Mouse (Mus musculus) embryonic facial prominence, embryonic 12.5 days (tissue): ENCODE measurements around the gene Ubc. TPM values are rescaled to one million over a fixed set of nuclear protein-coding genes. Genes with fewer than 3 reads are reported as not detected.
"Not testable (repeated sequence)": the region's sequence is repeated elsewhere in the genome, so short reads cannot be mapped to it uniquely, and the experiment has no call there.

Experiments used
- ATAC-seq: fragments of 200-750 bp; cut with Nextera tagmentation; 2 replicates; pipeline ENCODE4 v1.8.0; 2017; ENCODE audit not compliant: insufficient number of reproducible peaks, insufficient read depth, low FRiP score, low TSS enrichment
- H3K27ac ChIP-seq: fragments of 300-500 bp; sonication (generic); 2 replicates; pipeline ENCODE4 v1.5.1; 2016; ENCODE audit warnings: mild to moderate bottlenecking
- H3K27me3 ChIP-seq: fragments of 300-500 bp; sonication (generic); 2 replicates; pipeline ENCODE4 v1.6.1; 2016; ENCODE audit warnings: mild to moderate bottlenecking, moderate library complexity
- H3K36me3 ChIP-seq: fragments of 300-500 bp; sonication (generic); 2 replicates; pipeline ENCODE4 v1.6.1; 2016; ENCODE audit warnings: mild to moderate bottlenecking
- H3K4me1 ChIP-seq: fragments of 300-500 bp; sonication (generic); 2 replicates; pipeline ENCODE4 v1.6.1; 2016
- H3K4me2 ChIP-seq: fragments of 300-500 bp; sonication (generic); replicated peaks from 2 replicates; pipeline ENCODE4 v1.6.1; 2016; ENCODE audit warnings: mild to moderate bottlenecking, moderate library complexity
- H3K4me3 ChIP-seq: fragments of 300-500 bp; sonication (generic); 2 replicates; pipeline ENCODE4 v1.5.1; 2016; ENCODE audit warnings: mild to moderate bottlenecking
- H3K9ac ChIP-seq: fragments of 300-500 bp; sonication (generic); 2 replicates; pipeline ENCODE4 v1.6.1; 2016; ENCODE audit warnings: mild to moderate bottlenecking, moderate library complexity
- H3K9me3 ChIP-seq: fragments of 300-500 bp; sonication (generic); 2 replicates; pipeline ENCODE4 v1.6.1; 2016; ENCODE audit warnings: mild to moderate bottlenecking, moderate library complexity
- WGBS: fragments of 180-500 bp; shearing (Covaris S2); methylation state at CpG from one replicate; pipeline ENCODE4 v1.1.7; 2016; 5-methylcytosine and 5-hydroxymethylcytosine counted together
- polyA plus RNA-seq: library from polyadenylated mRNA; unstranded; fragments of >200 nt; fragmentation: Nextera tagmentation; extraction: Ambion mirVana; gene quantifications from 2 replicates; pipeline ENCODE4 v1.2.1, GENCODE M21; 2016

Ubc gene
- polyA plus RNA-seq, 1 experiment from 2014 or later = 1,101 TPM

- H3K9ac ChIP-seq = no peak overlapping the region; the same call in 1 of the 2 replicates
- ATAC-seq = 0 out of 2 replicates have a peak, but pooled peaks have one; percentile 8
- H3K27me3 ChIP-seq = no peaks in the 10 kb centered on the region
Measured at GRCm38 (mm10) chr5:125403481-125404465, 13.8 kb upstream of the Ubc start.

GRCm38 (mm10) chr5:125402991-125403390 lies 13.0 kb upstream of the Ubc start:
- no peak overlapping the region for H3K27ac ChIP-seq
- no peaks in the 10 kb centered on the region for H3K36me3 ChIP-seq
- peaks cover 7% of the 10 kb centered on the region for H3K4me1 ChIP-seq
- WGBS = 48% methylated on average over 6 of the region's 6 CpGs
- H3K27me3 ChIP-seq = no peaks in the 10 kb centered on the region
- H3K4me2 ChIP-seq = no peak overlapping the region
- H3K4me3 ChIP-seq = no peak overlapping the region
- no peak for ATAC-seq
- no peaks in the 10 kb centered on the region for H3K9me3 ChIP-seq
- H3K9ac ChIP-seq = no peak overlapping the region

More at GRCm38 (mm10) chr5:125403481-125404465, 13.8 kb upstream of the Ubc start:
- peak overlapping the region; percentile 57 for H3K4me2 ChIP-seq
- 11% methylated on average over 31 of the region's 31 CpGs for WGBS
- H3K36me3 ChIP-seq = no peaks in the 10 kb centered on the region
- no peaks in the 10 kb centered on the region for H3K9me3 ChIP-seq
- H3K4me3 ChIP-seq = peak overlapping the region; percentile 38
- peaks cover 7% of the 10 kb centered on the region for H3K4me1 ChIP-seq
- H3K27ac ChIP-seq = no peak overlapping the region

GRCm38 (mm10) chr5:125402476-125402875 lies 12.5 kb upstream of the Ubc start:
- Histone ChIP-seq H3K4me1 (peaks cover 7% of the 10 kb centered on the region), H3K4me2 (no peak overlapping the region), H3K36me3 (no peaks in the 10 kb centered on the region), H3K27ac (no peak overlapping the region), H3K4me3 (no peak overlapping the region), H3K9me3 (no peaks in the 10 kb centered on the region), H3K27me3 (no peaks in the 10 kb centered on the region), H3K9ac (no peak overlapping the region)
- 51% methylated on average over 10 of the region's 10 CpGs for WGBS
- ATAC-seq = no peak

GRCm38 (mm10) chr5:125400903-125401302 lies 10.9 kb upstream of the Ubc start:
- H3K9me3 ChIP-seq = no peaks in the 10 kb centered on the region
- H3K4me2 ChIP-seq = no peak overlapping the region
- H3K27me3 ChIP-seq = no peaks in the 10 kb centered on the region
- no peaks in the 10 kb centered on the region for H3K4me1 ChIP-seq
- H3K36me3 ChIP-seq = no peaks in the 10 kb centered on the region
- H3K27ac ChIP-seq = no peak overlapping the region
- WGBS = 59% methylated on average over 7 of the region's 7 CpGs
- no peak overlapping the region for H3K4me3 ChIP-seq
- H3K9ac ChIP-seq = no peak overlapping the region
- ATAC-seq = no peak

- H3K27ac ChIP-seq = peak overlapping the region; percentile 95
- 44% methylated on average over 3 of the region's 3 CpGs for WGBS
- ATAC-seq = no peak
- peaks cover 16% of the 10 kb centered on the region for H3K4me1 ChIP-seq
- no peak overlapping the region for H3K9ac ChIP-seq
- no peaks in the 10 kb centered on the region for H3K27me3 ChIP-seq
- H3K4me3 ChIP-seq = no peak overlapping the region
- H3K36me3 ChIP-seq = no peaks in the 10 kb centered on the region
- peak overlapping the region; percentile 56 for H3K4me2 ChIP-seq
- H3K9me3 ChIP-seq = no peaks in the 10 kb centered on the region
Measured at GRCm38 (mm10) chr5:125395008-125395407, 5.0 kb upstream of the Ubc start.

- H3K27ac ChIP-seq = peak overlapping the region; percentile 95
- WGBS = 13% methylated on average over 23 of the region's 25 CpGs
- H3K4me2 ChIP-seq = peak overlapping the region; percentile 56
- peak overlapping the region; percentile 27 for H3K4me3 ChIP-seq
- no peaks in the 10 kb centered on the region for H3K27me3 ChIP-seq
- peak; percentile 53; the same call in 1 of the 2 replicates for ATAC-seq
- H3K36me3 ChIP-seq = no peaks in the 10 kb centered on the region
- peaks cover 16% of the 10 kb centered on the region for H3K4me1 ChIP-seq
- no peaks in the 10 kb centered on the region for H3K9me3 ChIP-seq
- peak overlapping the region; percentile 44 for H3K9ac ChIP-seq
Measured at GRCm38 (mm10) chr5:125393622-125394603, 3.9 kb upstream of the Ubc start.

- under 1% methylated on average over 20 of the region's 20 CpGs for WGBS
- Histone ChIP-seq H3K36me3 (no peaks in the 10 kb centered on the region), H3K27me3 (no peaks in the 10 kb centered on the region), H3K4me2 (peak overlapping the region; percentile 56), H3K4me3 (peak overlapping the region; percentile 27), H3K4me1 (peaks cover 20% of the 10 kb centered on the region), H3K9ac (peak overlapping the region; percentile 44), H3K27ac (peak overlapping the region; percentile 95), H3K9me3 (no peaks in the 10 kb centered on the region)
- peak; percentile 95 for ATAC-seq
Measured at GRCm38 (mm10) chr5:125392977-125393621, 3.1 kb upstream of the Ubc start.

GRCm38 (mm10) chr5:125392618-125392976 lies 2.6 kb upstream of the Ubc start:
- H3K4me3 ChIP-seq = peak overlapping the region; percentile 27; the same call in 1 of the 2 replicates
- peak overlapping the region; percentile 95 for H3K27ac ChIP-seq
- peak; percentile 3; the same call in 1 of the 2 replicates for ATAC-seq
- H3K27me3 ChIP-seq = no peaks in the 10 kb centered on the region
- H3K9me3 ChIP-seq = no peaks in the 10 kb centered on the region
- peaks cover 21% of the 10 kb centered on the region for H3K4me1 ChIP-seq
- peak overlapping the region; percentile 41; the same call in 1 of the 2 replicates for H3K9ac ChIP-seq
- peak overlapping the region; percentile 56; the same call in 1 of the 2 replicates for H3K4me2 ChIP-seq
- 32% methylated on average over 1 of the region's 1 CpGs for WGBS
- no peaks in the 10 kb centered on the region for H3K36me3 ChIP-seq

GRCm38 (mm10) chr5:125392176-125392575 lies 2.2 kb upstream of the Ubc start:
- peaks cover 21% of the 10 kb centered on the region for H3K4me1 ChIP-seq
- WGBS = 93% methylated on average over 4 of the region's 4 CpGs
- not testable (repeated sequence) for ATAC-seq, H3K9ac ChIP-seq, H3K4me3 ChIP-seq, H3K36me3 ChIP-seq, H3K4me2 ChIP-seq, H3K27me3 ChIP-seq, H3K9me3 ChIP-seq
- peak overlapping the region; percentile 95 for H3K27ac ChIP-seq

GRCm38 (mm10) chr5:125391609-125392008 lies 1.6 kb upstream of the Ubc start:
- H3K9ac ChIP-seq = no peak overlapping the region
- H3K27me3 ChIP-seq = no peaks in the 10 kb centered on the region
- ATAC-seq = no peak
- no peak overlapping the region for H3K27ac ChIP-seq
- 81% methylated on average over 5 of the region's 5 CpGs for WGBS
- H3K9me3 ChIP-seq = no peaks in the 10 kb centered on the region
- peaks cover 21% of the 10 kb centered on the region for H3K4me1 ChIP-seq
- H3K4me3 ChIP-seq = no peak overlapping the region
- H3K4me2 ChIP-seq = no peak overlapping the region
- H3K36me3 ChIP-seq = no peaks in the 10 kb centered on the region
